Mouse (Mus musculus) hindbrain, postnatal 0 days (tissue): ENCODE data around the gene Helz. TPM values are rescaled to one million over a fixed set of nuclear protein-coding genes. Genes with fewer than 3 reads are reported as not detected.

Source experiments
- ATAC-seq: fragments of 200-750 bp; cut with Nextera tagmentation; 2 replicates; pipeline ENCODE4 v1.8.0; 2017; ENCODE audit warnings: mild to moderate bottlenecking, moderate TSS enrichment, moderate library complexity
- DNase-seq: peaks from one replicate; pipeline ENCODE4 v3.0.0-alpha.2; 2015; ENCODE audit warnings: low spot score
- H3K27ac ChIP-seq: fragments of 300-500 bp; sonication (generic); 2 replicates; pipeline ENCODE4 v1.5.1; 2014; ENCODE audit warnings: mild to moderate bottlenecking
- H3K27me3 ChIP-seq: fragments of 300-500 bp; sonication (generic); 2 replicates; pipeline ENCODE4 v1.6.1; 2014; ENCODE audit warnings: low read length, mixed read lengths; ENCODE audit not compliant: insufficient read depth
- H3K36me3 ChIP-seq: fragments of 300-500 bp; sonication (generic); 2 replicates; pipeline ENCODE4 v1.6.1; 2014; ENCODE audit warnings: low read length, mixed read lengths; ENCODE audit not compliant: insufficient read depth
- H3K4me1 ChIP-seq: fragments of 300-500 bp; sonication (generic); 2 replicates; pipeline ENCODE4 v1.6.1; 2014; ENCODE audit warnings: antibody characterized with exemption, low read length, mixed read lengths; ENCODE audit not compliant: insufficient read depth
- H3K4me2 ChIP-seq: fragments of 300-500 bp; sonication (generic); 2 replicates; pipeline ENCODE4 v1.6.1; 2014; ENCODE audit warnings: low read depth, mild to moderate bottlenecking, low read length, moderate library complexity, mixed read lengths
- H3K4me3 ChIP-seq: fragments of 300-500 bp; sonication (generic); 2 replicates; pipeline ENCODE4 v1.5.1; 2014; ENCODE audit warnings: low read length
- H3K9ac ChIP-seq: fragments of 300-500 bp; sonication (generic); replicated peaks from 2 replicates; pipeline ENCODE4 v1.6.1; 2014; ENCODE audit warnings: mild to moderate bottlenecking, low read length, moderate library complexity, mixed read lengths
- H3K9me3 ChIP-seq: fragments of 300-500 bp; sonication (generic); 2 replicates; pipeline ENCODE4 v1.6.1; 2016; ENCODE audit warnings: low read length, mixed read lengths
- CTCF ChIP-seq: IDR thresholded peaks from 2 replicates; pipeline ENCODE4 v1.5.1; 2016; ENCODE audit warnings: antibody characterized with exemption, control low read depth, low read depth
- WGBS: fragments of 180-500 bp; shearing (Covaris S2); extraction: QIAGEN DNeasy Blood & Tissue Kit; methylation state at CpG from one replicate; pipeline ENCODE4 v1.1.7; 2014; 5-methylcytosine and 5-hydroxymethylcytosine counted together
- polyA plus RNA-seq: library from polyadenylated mRNA; unstranded; fragments of >200 nt; fragmentation: Nextera tagmentation; extraction: Ambion mirVana; gene quantifications from 2 replicates; pipeline ENCODE4 v1.2.1, GENCODE M21; 2015
- total RNA-seq: library from RNA; depleted of rRNA; stranded (reverse); fragments of >200 nt; gene quantifications from 2 replicates; pipeline ENCODE4 v1.2.3, GENCODE M21; 2014

Helz gene
- total and polyA plus RNA-seq, 2 experiments from 2014 or later = 8.4 to 18.3 TPM

GRCm38 (mm10) chr11:107647330-107647729 lies 99.6 kb downstream of the Helz start:
- Histone ChIP-seq H3K27me3 (no peaks in the 10 kb centered on the region), H3K4me3 (no peak overlapping the region), H3K4me2 (no peak overlapping the region), H3K27ac (no peak overlapping the region), H3K4me1 (no peaks in the 10 kb centered on the region), H3K36me3 (peaks cover 10% of the 10 kb centered on the region; the same call in 1 of the 2 replicates), H3K9ac (no peak overlapping the region), H3K9me3 (no peaks in the 10 kb centered on the region)
- no peak for TF ChIP-seq CTCF
- no peak for DNase-seq
- no peak for ATAC-seq
- WGBS = 97% methylated on average over 3 of the region's 3 CpGs

GRCm38 (mm10) chr11:107648668-107649067 lies 100.9 kb downstream of the Helz start:
- DNase-seq (peak; percentile 39), ATAC-seq (no peak)
- no peak overlapping the region for H3K9ac ChIP-seq
- no peak overlapping the region for H3K4me2 ChIP-seq
- WGBS = 59% methylated on average over 4 of the region's 4 CpGs
- H3K4me1 ChIP-seq = no peaks in the 10 kb centered on the region
- peaks cover 10% of the 10 kb centered on the region; the same call in 1 of the 2 replicates for H3K36me3 ChIP-seq
- no peaks in the 10 kb centered on the region for H3K27me3 ChIP-seq
- H3K27ac ChIP-seq = no peak overlapping the region
- no peak overlapping the region for H3K4me3 ChIP-seq
- no peaks in the 10 kb centered on the region for H3K9me3 ChIP-seq
- TF ChIP-seq CTCF = no peak

- Histone ChIP-seq H3K27ac (no peak overlapping the region), H3K4me3 (no peak overlapping the region), H3K27me3 (no peaks in the 10 kb centered on the region), H3K4me2 (no peak overlapping the region), H3K9ac (no peak overlapping the region), H3K36me3 (peaks cover 10% of the 10 kb centered on the region; the same call in 1 of the 2 replicates), H3K4me1 (no peaks in the 10 kb centered on the region), H3K9me3 (no peaks in the 10 kb centered on the region)
- DNase-seq = no peak
- 96% methylated on average over 14 of the region's 14 CpGs for WGBS
- no peak for TF ChIP-seq CTCF
- ATAC-seq = no peak
These were observed 101.7 kb downstream of the Helz start for GRCm38 (mm10) chr11:107649458-107649857.

GRCm38 (mm10) chr11:107650422-107651051 lies 102.8 kb downstream of the Helz start:
- Histone ChIP-seq H3K9ac (no peak overlapping the region), H3K4me2 (no peak overlapping the region), H3K9me3 (no peaks in the 10 kb centered on the region), H3K27me3 (no peaks in the 10 kb centered on the region), H3K36me3 (peaks cover 10% of the 10 kb centered on the region; the same call in 1 of the 2 replicates), H3K4me1 (no peaks in the 10 kb centered on the region), H3K4me3 (no peak overlapping the region), H3K27ac (no peak overlapping the region)
- ATAC-seq = 0 out of 2 replicates have a peak, but pooled peaks have one; percentile 24
- no peak for DNase-seq
- TF ChIP-seq CTCF = no peak
- 65% methylated on average over 6 of the region's 6 CpGs for WGBS

GRCm38 (mm10) chr11:107651391-107651790 lies 103.7 kb downstream of the Helz start:
- no peak overlapping the region for H3K27ac ChIP-seq
- no peak overlapping the region for H3K4me3 ChIP-seq
- TF ChIP-seq CTCF = no peak
- peaks cover 15% of the 10 kb centered on the region for H3K36me3 ChIP-seq
- H3K9me3 ChIP-seq = no peaks in the 10 kb centered on the region
- H3K27me3 ChIP-seq = no peaks in the 10 kb centered on the region
- ATAC-seq = no peak
- no peak for DNase-seq
- no peaks in the 10 kb centered on the region for H3K4me1 ChIP-seq
- 53% methylated on average over 7 of the region's 7 CpGs for WGBS
- no peak overlapping the region for H3K4me2 ChIP-seq
- H3K9ac ChIP-seq = no peak overlapping the region

GRCm38 (mm10) chr11:107652137-107652536 lies 104.4 kb downstream of the Helz start:
- no peak for TF ChIP-seq CTCF
- Histone ChIP-seq H3K4me2 (no peak overlapping the region), H3K27me3 (no peaks in the 10 kb centered on the region), H3K27ac (no peak overlapping the region), H3K4me3 (no peak overlapping the region), H3K9me3 (no peaks in the 10 kb centered on the region), H3K36me3 (peaks cover 18% of the 10 kb centered on the region), H3K4me1 (no peaks in the 10 kb centered on the region), H3K9ac (no peak overlapping the region)
- WGBS = 58% methylated on average over 8 of the region's 8 CpGs
- DNase-seq (no peak), ATAC-seq (no peak)

- DNase-seq (no peak), ATAC-seq (no peak)
- Histone ChIP-seq H3K9me3 (no peaks in the 10 kb centered on the region), H3K4me1 (no peaks in the 10 kb centered on the region), H3K4me3 (no peak overlapping the region), H3K36me3 (peaks cover 13% of the 10 kb centered on the region; the same call in 1 of the 2 replicates), H3K4me2 (no peak overlapping the region), H3K9ac (no peak overlapping the region), H3K27ac (no peak overlapping the region), H3K27me3 (no peaks in the 10 kb centered on the region)
- TF ChIP-seq CTCF = no peak
- 74% methylated on average over 4 of the region's 4 CpGs for WGBS
These were observed 107.8 kb downstream of the Helz start for GRCm38 (mm10) chr11:107655538-107655937.
